Mouse (Mus musculus) effector memory CD4-positive, alpha-beta T cell, adult 7 months (primary cell): Measurements from ENCODE around the gene Nmbr. TPM values are rescaled to one million over a fixed set of nuclear protein-coding genes. Genes with fewer than 3 reads are reported as not detected.

Source experiments
- polyA plus RNA-seq: library from polyadenylated mRNA; unstranded; fragments of 100-300 nt; shearing (Covaris generic); gene quantifications from one replicate; pipeline ENCODE4 v1.2.1, GENCODE M21; 2017

Nmbr gene
- polyA plus RNA-seq: 0.79 TPM

DNA sequence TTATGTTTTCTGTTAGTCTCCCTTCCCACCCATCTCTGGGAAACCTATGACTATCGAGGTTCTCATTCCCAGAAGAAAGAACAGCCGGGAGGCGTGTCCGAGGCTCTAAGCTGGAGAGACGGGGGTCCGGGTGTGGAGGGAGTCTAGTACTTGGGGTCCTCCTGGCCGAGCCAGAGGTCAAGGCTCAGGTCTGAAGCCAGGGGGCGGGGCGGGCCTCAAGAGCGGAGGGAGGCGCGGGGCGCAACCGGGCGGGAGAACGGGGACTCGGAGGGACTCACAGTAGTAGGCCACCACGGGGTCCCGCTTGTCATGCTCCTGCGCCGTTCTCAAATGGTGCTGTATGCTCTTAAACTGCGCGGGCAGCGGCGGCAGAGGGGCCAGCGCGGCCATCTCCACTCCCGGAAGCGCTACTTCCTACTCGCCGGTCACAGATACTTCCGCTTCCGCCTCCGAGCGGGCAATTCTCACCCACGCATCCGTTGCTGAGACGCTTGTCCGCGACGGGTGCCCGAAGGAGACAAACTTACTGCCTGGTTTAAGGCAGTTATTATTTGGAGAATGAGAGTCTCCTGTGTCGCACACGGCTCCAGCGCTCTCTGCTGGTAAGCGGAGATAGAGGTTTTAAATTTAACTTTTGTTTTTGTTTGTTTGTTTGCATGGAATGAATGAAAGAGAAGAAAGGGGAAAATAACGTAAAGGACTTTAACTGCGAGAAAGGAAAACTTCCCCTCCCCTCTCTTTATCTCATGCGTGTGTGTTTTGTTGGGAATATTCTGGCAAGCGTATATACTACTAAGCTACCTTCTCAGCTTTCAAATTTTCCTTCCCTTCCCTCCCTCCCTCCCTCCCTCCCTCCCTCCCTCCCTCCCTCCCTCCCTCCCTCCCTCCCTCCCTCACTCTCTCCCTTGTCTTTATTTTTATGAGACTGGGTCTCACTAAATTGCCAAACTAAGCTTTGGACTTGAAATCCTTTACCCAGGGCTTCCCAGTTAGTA, at the start of gene Nmbr, which contains the start of gene Vta1:
Nmbr (plus strand) TSS at position 520 of the 995 bp plus-strand sequence.
Vta1 (minus strand) TSS at position 489 of the 995 bp plus-strand sequence.

DNA sequence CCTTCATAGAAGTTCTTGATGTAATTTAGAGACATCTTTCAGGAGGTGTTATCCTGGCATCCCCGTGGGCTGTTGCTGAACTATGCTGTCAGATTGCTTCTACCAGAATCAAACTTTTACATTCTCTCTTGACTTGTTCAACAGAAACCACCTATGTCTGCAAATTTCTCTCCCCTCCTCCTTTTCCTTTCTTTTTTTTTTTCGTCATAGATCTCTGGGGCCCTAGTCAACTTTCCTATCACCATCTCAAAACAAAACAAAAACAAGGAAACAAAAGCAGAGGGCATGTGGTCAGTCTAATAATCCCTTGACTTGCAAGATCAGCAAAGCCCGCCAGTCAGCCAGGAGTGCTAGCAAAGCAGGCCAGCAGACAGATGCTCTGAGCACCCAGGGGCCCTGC, 12.7 kb downstream of the Nmbr start, which contains the start of gene Gje1:
Gje1 (minus strand) TSS at position 101 of the 400 bp plus-strand sequence.

Other genes starting within 250 kb of the Nmbr start
- not detected for gene Adgrg6, start 159.9 kb upstream of the Nmbr start, polyA plus RNA-seq
- 91.3 TPM for gene Vta1, start within 50 bp of the Nmbr start, polyA plus RNA-seq
- gene Gje1, start 12.6 kb downstream of the Nmbr start, polyA plus RNA-seq: not detected